Mouse (Mus musculus): Measurements from ENCODE around the gene Cacna1d. TPM values are rescaled to one million over a fixed set of nuclear protein-coding genes. Genes with fewer than 3 reads are reported as not detected.

Gene Cacna1d
- polyA plus RNA-seq (2014; fragmentation: Nextera tagmentation; extraction: Ambion mirVana), result 0.96 and 1.4 TPM in 2 replicates

- ATAC-seq (ENCODE audit: insufficient read depth, low FRiP score, low TSS enrichment), result no peak
Observed at GRCm38 (mm10) chr14:30491342-30491741, at the start of gene Cacna1d. Gene Cacna1d, minus strand, starts transcription at chr14:30491455.

GRCm38 (mm10) chr14:30533780-30534450, 42.7 kb upstream of the Cacna1d start:
- no peak for DNase-seq (ENCODE audit: low spot score)
- no peaks in the 10 kb centered on the region for H3K4me1 ChIP-seq (ENCODE audit: control insufficient read depth, insufficient read depth, low read length)
- H3K9me3 ChIP-seq (ENCODE audit: control insufficient read depth, low read length), result no peaks in the 10 kb centered on the region
- no peak overlapping the region for H3K4me2 ChIP-seq (ENCODE audit: low read depth)
- 88% methylated on average over 6 of the region's 6 CpGs for WGBS
- no peak overlapping the region for H3K4me3 ChIP-seq (ENCODE audit: low read depth, low read length)
- H3K9ac ChIP-seq (ENCODE audit: low read length), result no peak overlapping the region
- ATAC-seq (ENCODE audit: insufficient read depth, low FRiP score, low TSS enrichment), result no peak
- no peaks in the 10 kb centered on the region for H3K27me3 ChIP-seq (ENCODE audit: control insufficient read depth, insufficient read depth, low read length)
- no peaks in the 10 kb centered on the region for H3K36me3 ChIP-seq (ENCODE audit: control insufficient read depth, insufficient read depth, low read length)
- H3K27ac ChIP-seq (ENCODE audit: low read depth, low read length), result no peak overlapping the region

More at GRCm38 (mm10) chr14:30491342-30491741, at the start of gene Cacna1d:
- no peaks in the 10 kb centered on the region for H3K4me1 ChIP-seq (ENCODE audit: control insufficient read depth, insufficient read depth, low read length)
- DNase-seq (ENCODE audit: low spot score), result no peak
- no peak within 1 kb of the TSS for H3K4me2 ChIP-seq (ENCODE audit: low read depth)
- 90% methylated on average over 9 of the region's 9 CpGs for WGBS
- peaks cover 8% of the 10 kb centered on the region for H3K36me3 ChIP-seq (ENCODE audit: control insufficient read depth, insufficient read depth, low read length)
- H3K27ac ChIP-seq (ENCODE audit: low read depth, low read length), result no peak within 1 kb of the TSS
- H3K9me3 ChIP-seq (ENCODE audit: control insufficient read depth, low read length), result no peaks in the 10 kb centered on the region
- H3K4me3 ChIP-seq (ENCODE audit: low read depth, low read length), result no peak within 1 kb of the TSS
- no peaks in the 10 kb centered on the region for H3K27me3 ChIP-seq (ENCODE audit: control insufficient read depth, insufficient read depth, low read length)
- H3K9ac ChIP-seq (ENCODE audit: low read length), result no peak within 1 kb of the TSS

DNA sequence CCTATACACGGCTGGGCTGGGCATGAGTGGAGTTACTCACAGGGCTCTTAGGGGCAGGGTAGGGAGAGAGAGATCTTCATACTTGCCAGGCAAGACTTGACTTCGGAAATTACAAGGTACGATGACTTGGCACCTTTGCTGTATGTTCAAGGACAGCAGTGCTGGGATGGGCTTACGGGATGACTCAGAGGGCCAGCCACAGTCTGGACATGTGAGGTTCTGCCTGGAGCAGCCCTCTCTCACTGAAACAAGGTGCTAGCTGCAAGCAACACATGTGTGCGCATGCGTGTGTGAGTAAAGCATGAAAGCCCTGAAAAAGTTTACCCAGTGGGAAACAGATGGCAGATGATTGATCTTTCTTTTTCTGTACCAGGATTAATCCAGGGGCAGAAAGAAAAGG, 40.6 kb upstream of the Cacna1d start:
- 93% methylated on average over 6 of the region's 6 CpGs for WGBS
- DNase-seq (ENCODE audit: low spot score), result no peak
- no peak overlapping the region for H3K27ac ChIP-seq (ENCODE audit: low read depth, low read length)

GRCm38 (mm10) chr14:30531431-30531830, 40.2 kb upstream of the Cacna1d start:
- H3K4me2 ChIP-seq (ENCODE audit: low read depth), result no peak overlapping the region
- no peak overlapping the region for H3K27ac ChIP-seq (ENCODE audit: low read depth, low read length)
- no peaks in the 10 kb centered on the region for H3K9me3 ChIP-seq (ENCODE audit: control insufficient read depth, low read length)
- no peak overlapping the region for H3K9ac ChIP-seq (ENCODE audit: low read length)
- H3K4me1 ChIP-seq (ENCODE audit: control insufficient read depth, insufficient read depth, low read length), result no peaks in the 10 kb centered on the region
- H3K27me3 ChIP-seq (ENCODE audit: control insufficient read depth, insufficient read depth, low read length), result no peaks in the 10 kb centered on the region
- WGBS, result 92% methylated on average over 5 of the region's 5 CpGs
- H3K36me3 ChIP-seq (ENCODE audit: control insufficient read depth, insufficient read depth, low read length), result no peaks in the 10 kb centered on the region
- H3K4me3 ChIP-seq (ENCODE audit: low read depth, low read length), result no peak overlapping the region
- no peak for DNase-seq (ENCODE audit: low spot score)
- ATAC-seq (ENCODE audit: insufficient read depth, low FRiP score, low TSS enrichment), result no peak

More for the DNA sequence above, 40.6 kb upstream of the Cacna1d start:
- ATAC-seq (ENCODE audit: insufficient read depth, low FRiP score, low TSS enrichment), result no peak
- H3K4me2 ChIP-seq (ENCODE audit: low read depth), result no peak overlapping the region
- H3K4me3 ChIP-seq (ENCODE audit: low read depth, low read length), result no peak overlapping the region
- H3K9ac ChIP-seq (ENCODE audit: low read length), result no peak overlapping the region
- no peaks in the 10 kb centered on the region for H3K36me3 ChIP-seq (ENCODE audit: control insufficient read depth, insufficient read depth, low read length)
- no peaks in the 10 kb centered on the region for H3K27me3 ChIP-seq (ENCODE audit: control insufficient read depth, insufficient read depth, low read length)
- H3K9me3 ChIP-seq (ENCODE audit: control insufficient read depth, low read length), result no peaks in the 10 kb centered on the region
- no peaks in the 10 kb centered on the region for H3K4me1 ChIP-seq (ENCODE audit: control insufficient read depth, insufficient read depth, low read length)

DNA sequence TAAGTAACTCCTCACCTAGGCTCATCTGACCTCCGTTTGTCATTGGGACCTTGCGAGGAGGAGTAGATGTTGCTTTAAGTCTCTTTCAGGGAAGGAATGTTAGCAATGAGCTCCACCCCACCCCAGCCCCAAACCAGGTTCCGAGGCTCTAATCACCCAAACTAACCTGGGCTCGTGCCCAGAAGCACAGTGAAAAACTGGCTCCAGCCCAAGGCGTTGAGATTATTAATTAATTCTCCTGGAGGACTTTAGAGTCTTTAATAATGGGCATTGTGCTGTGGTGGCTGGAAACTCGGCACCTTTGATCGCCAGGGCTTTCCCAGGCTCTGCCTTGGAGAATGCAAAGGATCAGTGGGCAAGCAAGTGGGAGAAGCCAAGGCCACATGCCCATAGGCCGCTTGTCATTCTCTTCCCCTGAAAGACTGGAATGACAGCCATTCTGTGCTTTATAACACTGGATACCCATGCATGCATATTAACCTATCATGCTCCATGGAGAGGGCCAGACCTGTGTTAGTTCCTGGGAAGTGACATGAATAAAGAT, 39.5 kb upstream of the Cacna1d start:
- no peaks in the 10 kb centered on the region for H3K4me1 ChIP-seq (ENCODE audit: control insufficient read depth, insufficient read depth, low read length)
- H3K9me3 ChIP-seq (ENCODE audit: control insufficient read depth, low read length), result no peaks in the 10 kb centered on the region
- H3K36me3 ChIP-seq (ENCODE audit: control insufficient read depth, insufficient read depth, low read length), result peaks cover 2% of the 10 kb centered on the region
- H3K4me2 ChIP-seq (ENCODE audit: low read depth), result no peak overlapping the region
- no peak overlapping the region for H3K27ac ChIP-seq (ENCODE audit: low read depth, low read length)
- ATAC-seq (ENCODE audit: insufficient read depth, low FRiP score, low TSS enrichment) (no peak), DNase-seq (ENCODE audit: low spot score) (no peak)
- WGBS, result 83% methylated on average over 8 of the region's 8 CpGs
- no peak overlapping the region for H3K4me3 ChIP-seq (ENCODE audit: low read depth, low read length)
- H3K27me3 ChIP-seq (ENCODE audit: control insufficient read depth, insufficient read depth, low read length), result no peaks in the 10 kb centered on the region
- no peak overlapping the region for H3K9ac ChIP-seq (ENCODE audit: low read length)

DNA sequence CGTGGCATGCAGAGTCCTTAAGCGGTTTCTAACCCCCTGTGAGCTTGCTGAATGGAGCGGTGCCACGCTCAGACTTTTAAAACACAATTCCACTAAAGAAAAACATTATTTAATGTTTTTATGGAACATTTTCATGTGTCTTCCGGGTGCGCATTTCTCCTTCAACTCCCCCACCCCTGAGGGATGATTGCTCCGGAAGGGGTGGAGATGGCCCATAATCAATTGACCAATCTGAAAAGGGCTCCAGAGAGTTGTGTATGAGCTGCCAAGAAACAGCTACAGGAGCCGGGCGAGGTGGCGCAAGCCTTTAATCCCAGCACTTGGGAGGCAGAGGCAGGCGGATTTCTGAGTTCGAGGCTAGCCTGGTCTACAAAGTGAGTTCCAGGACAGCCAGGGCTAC, 38.2 kb upstream of the Cacna1d start:
- WGBS, result 93% methylated on average over 12 of the region's 12 CpGs
- no peak overlapping the region for H3K4me2 ChIP-seq (ENCODE audit: low read depth)
- H3K9ac ChIP-seq (ENCODE audit: low read length), result no peak overlapping the region
- no peak overlapping the region for H3K4me3 ChIP-seq (ENCODE audit: low read depth, low read length)
- no peak for DNase-seq (ENCODE audit: low spot score)
- H3K9me3 ChIP-seq (ENCODE audit: control insufficient read depth, low read length), result no peaks in the 10 kb centered on the region
- no peaks in the 10 kb centered on the region for H3K27me3 ChIP-seq (ENCODE audit: control insufficient read depth, insufficient read depth, low read length)
- no peak for ATAC-seq (ENCODE audit: insufficient read depth, low FRiP score, low TSS enrichment)
- H3K27ac ChIP-seq (ENCODE audit: low read depth, low read length), result no peak overlapping the region
- no peaks in the 10 kb centered on the region for H3K4me1 ChIP-seq (ENCODE audit: control insufficient read depth, insufficient read depth, low read length)
- H3K36me3 ChIP-seq (ENCODE audit: control insufficient read depth, insufficient read depth, low read length), result peaks cover 2% of the 10 kb centered on the region

GRCm38 (mm10) chr14:30528961-30529360, 37.7 kb upstream of the Cacna1d start:
- DNase-seq (ENCODE audit: low spot score) (no peak), ATAC-seq (ENCODE audit: insufficient read depth, low FRiP score, low TSS enrichment) (no peak)
- Histone ChIP-seq H3K9me3 (ENCODE audit: control insufficient read depth, low read length) (no peaks in the 10 kb centered on the region), H3K4me1 (ENCODE audit: control insufficient read depth, insufficient read depth, low read length) (no peaks in the 10 kb centered on the region), H3K4me2 (ENCODE audit: low read depth) (no peak overlapping the region), H3K9ac (ENCODE audit: low read length) (no peak overlapping the region), H3K27ac (ENCODE audit: low read depth, low read length) (no peak overlapping the region), H3K4me3 (ENCODE audit: low read depth, low read length) (no peak overlapping the region), H3K36me3 (ENCODE audit: control insufficient read depth, insufficient read depth, low read length) (peaks cover 2% of the 10 kb centered on the region), H3K27me3 (ENCODE audit: control insufficient read depth, insufficient read depth, low read length) (no peaks in the 10 kb centered on the region)
- WGBS, result 90% methylated on average over 5 of the region's 5 CpGs

DNA sequence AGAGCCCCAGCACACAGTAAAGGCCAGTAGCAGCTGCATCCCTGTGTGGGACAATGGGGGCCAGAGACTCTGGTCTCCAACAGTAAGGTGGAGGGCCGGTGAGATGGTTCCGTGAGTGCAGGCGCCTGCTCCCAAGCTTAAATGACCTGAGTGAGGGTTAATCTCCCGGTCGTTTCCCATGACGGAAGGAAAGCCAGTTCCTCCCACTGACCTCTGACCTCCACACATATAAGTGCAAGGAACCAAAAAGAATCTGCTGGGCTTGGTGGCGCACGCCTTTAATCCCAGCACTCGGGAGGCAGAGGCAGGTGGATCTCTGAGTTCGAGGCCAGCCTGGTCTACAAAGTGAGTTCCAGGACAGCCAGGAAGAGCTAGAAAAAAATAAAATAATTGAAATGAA, 37.1 kb upstream of the Cacna1d start:
- Histone ChIP-seq H3K36me3 (ENCODE audit: control insufficient read depth, insufficient read depth, low read length) (peaks cover 6% of the 10 kb centered on the region), H3K27me3 (ENCODE audit: control insufficient read depth, insufficient read depth, low read length) (no peaks in the 10 kb centered on the region), H3K9ac (ENCODE audit: low read length) (no peak overlapping the region), H3K27ac (ENCODE audit: low read depth, low read length) (no peak overlapping the region), H3K9me3 (ENCODE audit: control insufficient read depth, low read length) (no peaks in the 10 kb centered on the region), H3K4me1 (ENCODE audit: control insufficient read depth, insufficient read depth, low read length) (no peaks in the 10 kb centered on the region), H3K4me2 (ENCODE audit: low read depth) (no peak overlapping the region), H3K4me3 (ENCODE audit: low read depth, low read length) (no peak overlapping the region)
- WGBS, result 87% methylated on average over 10 of the region's 10 CpGs
- no peak for ATAC-seq (ENCODE audit: insufficient read depth, low FRiP score, low TSS enrichment)
- no peak for DNase-seq (ENCODE audit: low spot score)

DNA sequence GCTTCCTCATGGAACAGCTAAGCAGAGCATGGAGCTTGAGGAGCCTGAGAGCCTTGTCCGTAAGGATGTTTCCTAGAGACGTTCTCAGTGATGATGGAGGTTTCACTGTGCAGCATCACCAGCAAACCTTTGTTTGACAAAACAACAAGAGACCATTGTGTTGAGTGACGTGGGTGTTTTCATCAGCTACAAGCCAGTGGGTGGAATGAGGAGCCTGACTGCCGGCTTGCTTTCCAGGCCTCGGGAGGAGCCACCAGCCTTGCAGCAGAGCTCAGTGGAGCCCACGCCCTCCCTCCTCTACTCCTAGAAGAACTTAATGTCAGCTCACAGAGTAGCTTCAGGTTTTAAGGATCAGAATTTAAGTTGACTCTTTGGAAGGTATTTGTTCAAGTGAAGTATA, 32.1 kb upstream of the Cacna1d start:
- Histone ChIP-seq H3K4me3 (ENCODE audit: low read depth, low read length) (no peak overlapping the region), H3K27me3 (ENCODE audit: control insufficient read depth, insufficient read depth, low read length) (no peaks in the 10 kb centered on the region), H3K4me1 (ENCODE audit: control insufficient read depth, insufficient read depth, low read length) (no peaks in the 10 kb centered on the region), H3K4me2 (ENCODE audit: low read depth) (no peak overlapping the region), H3K9ac (ENCODE audit: low read length) (no peak overlapping the region), H3K36me3 (ENCODE audit: control insufficient read depth, insufficient read depth, low read length) (peaks cover 24% of the 10 kb centered on the region), H3K27ac (ENCODE audit: low read depth, low read length) (no peak overlapping the region), H3K9me3 (ENCODE audit: control insufficient read depth, low read length) (no peaks in the 10 kb centered on the region)
- 92% methylated on average over 6 of the region's 6 CpGs for WGBS
- DNase-seq (ENCODE audit: low spot score) (no peak), ATAC-seq (ENCODE audit: insufficient read depth, low FRiP score, low TSS enrichment) (no peak)

Measured in neural tube, embryonic 11.5 days (tissue).